Mouse (Mus musculus): ENCODE data around the gene Elof1.

- TF ChIP-seq CTCF (IDR thresholded peaks at IDR 0.05; ENCODE audit: borderline replicate concordance, extremely low read depth, insufficient read depth, insufficient read length): peak; percentile 19; the same call in 1 of the 2 replicates
- TF ChIP-seq POLR2A (IDR thresholded peaks at IDR 0.05; ENCODE audit: borderline replicate concordance, extremely low read depth, insufficient read depth, insufficient read length, poor library complexity, severe bottlenecking): peak; percentile 68; the same call in 1 of the 2 replicates
These were observed 39.7 kb upstream of the Elof1 start, which contains the start of gene Pigyl for GRCm38 (mm10) chr9:22156497-22157245.

All from brain, embryonic 14.5 days (tissue).